Mouse (Mus musculus) adrenal gland, postnatal 14 days (tissue): ENCODE results near the gene Spast. TPM values are rescaled to one million over a fixed set of nuclear protein-coding genes. Genes with fewer than 3 reads are reported as not detected.
"Not testable (repeated sequence)": the region's sequence is repeated elsewhere in the genome, so short reads cannot be mapped to it uniquely, and the experiment has no call there.

Experiments
- DNase-seq: peaks from one replicate; pipeline ENCODE4 v3.0.0; 2021; ENCODE audit warnings: mixed read lengths
- total RNA-seq: library from RNA; stranded (reverse); gene quantifications from 2 replicates; pipeline ENCODE4 v1.2.3, GENCODE M21; 2021

Gene Spast
- total RNA-seq, 1 experiment from 2014 or later, result 35.5 TPM

GRCm38 (mm10) chr17:74327195-74327594 lies 11.6 kb upstream of the Spast start:
- not testable (repeated sequence) for DNase-seq

GRCm38 (mm10) chr17:74328146-74328545 lies 10.6 kb upstream of the Spast start:
- DNase-seq, result peak; percentile 81

GRCm38 (mm10) chr17:74331049-74331676 lies 7.6 kb upstream of the Spast start:
- DNase-seq, result peak; percentile 25

DNA sequence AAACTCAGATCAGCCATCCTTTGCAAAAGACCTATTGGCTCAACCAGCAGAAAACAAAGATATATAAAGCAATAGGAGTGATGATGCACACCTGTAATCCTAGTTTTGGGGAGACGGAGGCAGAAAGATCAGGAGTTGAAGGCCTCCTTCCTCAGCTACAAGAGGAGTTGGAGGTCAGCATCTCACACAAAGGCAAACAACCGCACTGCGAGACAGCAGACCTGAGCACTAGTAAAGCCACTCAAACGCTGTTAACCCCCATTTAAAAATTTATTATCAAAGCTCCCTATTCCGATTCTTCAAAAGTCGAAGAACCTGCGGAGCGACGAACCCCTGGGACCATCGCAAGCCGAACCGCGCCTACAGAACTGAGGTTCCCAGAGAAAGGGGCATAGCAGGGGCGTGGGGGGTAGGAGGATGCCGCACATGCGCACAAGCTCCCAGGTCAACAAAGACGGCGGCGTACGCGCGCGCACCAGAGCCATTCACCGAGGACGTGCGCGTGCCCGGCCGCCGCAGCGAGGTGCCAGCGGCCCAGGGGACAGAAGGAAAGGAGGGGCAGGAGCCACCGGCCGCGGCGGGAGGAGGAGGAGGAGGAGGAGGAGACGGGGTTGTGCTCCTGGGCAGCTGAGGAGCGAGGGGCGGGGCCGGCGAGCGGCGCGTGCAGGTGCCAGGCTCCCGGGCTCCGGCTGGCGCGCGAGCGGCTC lies 409 bp upstream of the Spast start:
- DNase-seq, result peak; percentile 97

DNA sequence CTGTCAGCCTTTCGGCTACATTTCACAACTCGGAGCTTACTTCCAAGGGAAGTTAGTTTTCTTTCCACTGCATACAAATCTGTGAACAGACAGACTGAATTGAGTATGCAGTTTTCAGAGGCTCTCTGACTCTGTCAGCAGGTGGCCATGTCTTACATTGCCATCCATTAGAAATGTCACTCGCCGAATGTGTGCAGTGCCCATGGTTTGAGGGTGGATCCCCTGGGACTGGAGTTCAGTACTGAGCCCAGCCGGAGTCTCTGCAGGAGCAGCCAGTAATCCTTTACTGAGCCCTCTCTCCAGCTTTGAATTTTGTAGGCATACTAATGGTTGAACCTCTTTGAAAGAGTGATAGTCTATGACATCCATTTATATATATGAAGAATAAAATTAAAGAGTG lies 2.4 kb downstream of the Spast start:
- DNase-seq, result no peak

- DNase-seq, result no peak
Measured at GRCm38 (mm10) chr17:74363592-74363991, 24.8 kb downstream of the Spast start.

DNA sequence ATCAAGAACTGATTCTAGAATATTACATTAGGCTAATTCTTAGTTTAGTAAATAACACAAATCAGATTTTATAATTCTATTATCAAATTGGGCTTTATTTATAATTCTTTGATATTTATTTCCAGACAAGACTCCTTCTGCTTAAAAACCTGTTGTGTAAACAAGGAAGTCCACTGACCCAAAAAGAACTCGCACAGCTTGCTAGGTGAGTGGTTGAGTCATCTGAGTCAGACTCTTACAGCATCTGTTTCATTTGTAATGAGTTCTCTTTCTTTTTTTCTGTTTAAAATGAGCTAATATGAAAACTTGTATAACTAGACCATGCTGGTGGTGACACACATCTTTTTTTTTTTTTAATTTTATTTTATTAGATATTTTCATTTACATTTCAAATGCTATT lies 38.1 kb downstream of the Spast start:
- DNase-seq, result no peak

- no peak for DNase-seq
Measured at GRCm38 (mm10) chr17:74386657-74387056, 47.9 kb downstream of the Spast start.

- DNase-seq, result peak; percentile 12
Measured at GRCm38 (mm10) chr17:74389847-74390246, 51.1 kb downstream of the Spast start.

- no peak for DNase-seq
Measured at GRCm38 (mm10) chr17:74394381-74394780, 55.6 kb downstream of the Spast start.

GRCm38 (mm10) chr17:74394855-74395254 lies 56.1 kb downstream of the Spast start:
- DNase-seq, result peak; percentile 9

GRCm38 (mm10) chr17:74395383-74396065 lies 56.7 kb downstream of the Spast start, which contains the start of gene Slc30a6:
Gene Slc30a6, plus strand, starts transcription at chr17:74395608.
- DNase-seq, result peak; percentile 98

- DNase-seq, result no peak
Measured at GRCm38 (mm10) chr17:74396766-74397165, 58.0 kb downstream of the Spast start.

DNA sequence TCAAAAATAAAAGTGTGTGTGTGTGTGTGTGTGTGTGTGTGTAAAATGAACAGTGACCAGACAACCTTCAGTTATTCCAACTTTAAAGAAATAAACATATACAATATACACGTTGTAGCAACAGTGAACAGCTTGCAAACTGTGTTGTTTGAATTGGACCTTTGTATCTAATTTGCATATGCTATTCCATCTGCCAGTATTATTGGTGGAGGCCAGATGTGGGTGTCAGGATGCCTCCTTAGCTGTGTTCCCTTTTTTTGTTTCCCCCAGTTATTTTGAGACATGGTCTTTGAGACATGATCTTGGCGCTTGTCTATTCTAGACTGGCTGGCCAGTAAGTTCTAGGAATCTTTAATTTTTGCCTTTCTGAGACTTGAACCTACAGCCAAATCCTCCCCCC lies 58.4 kb downstream of the Spast start:
- no peak for DNase-seq

DNA sequence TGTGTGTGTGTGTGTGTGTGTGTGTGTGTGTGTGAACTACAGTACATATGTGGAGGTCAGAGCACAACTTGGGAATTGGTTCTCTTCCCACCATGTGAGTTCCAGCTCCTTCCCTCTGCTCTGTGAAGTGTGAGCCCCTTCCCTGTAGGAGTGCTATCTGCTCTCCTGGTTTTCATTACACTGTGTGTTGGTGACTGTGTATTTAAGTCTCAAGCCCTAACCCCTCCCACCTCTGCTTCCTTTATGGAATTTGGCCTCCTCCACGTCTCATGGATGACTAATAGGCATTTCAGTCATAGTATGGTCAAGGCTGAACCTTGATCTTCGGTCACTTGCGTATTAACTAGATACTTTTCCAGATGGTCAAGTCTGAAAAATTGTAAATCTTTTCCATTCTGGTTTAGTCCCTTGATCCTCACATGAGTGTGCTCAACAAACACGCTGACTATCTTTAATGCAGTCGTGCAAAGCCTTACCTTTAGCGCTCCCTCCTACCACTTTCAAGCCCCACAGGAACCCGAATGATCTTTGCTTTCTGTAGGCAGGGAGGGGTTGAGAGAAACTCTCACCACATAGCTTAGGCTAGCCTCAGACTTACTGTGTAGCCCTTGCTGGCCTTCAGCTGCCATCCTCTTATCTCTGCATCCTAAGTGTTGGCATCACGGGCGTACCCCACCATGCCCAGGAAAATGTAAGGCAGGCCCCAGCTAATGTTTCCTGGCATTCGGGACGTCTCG lies 63.9 kb downstream of the Spast start:
- peak; percentile 42 for DNase-seq

DNA sequence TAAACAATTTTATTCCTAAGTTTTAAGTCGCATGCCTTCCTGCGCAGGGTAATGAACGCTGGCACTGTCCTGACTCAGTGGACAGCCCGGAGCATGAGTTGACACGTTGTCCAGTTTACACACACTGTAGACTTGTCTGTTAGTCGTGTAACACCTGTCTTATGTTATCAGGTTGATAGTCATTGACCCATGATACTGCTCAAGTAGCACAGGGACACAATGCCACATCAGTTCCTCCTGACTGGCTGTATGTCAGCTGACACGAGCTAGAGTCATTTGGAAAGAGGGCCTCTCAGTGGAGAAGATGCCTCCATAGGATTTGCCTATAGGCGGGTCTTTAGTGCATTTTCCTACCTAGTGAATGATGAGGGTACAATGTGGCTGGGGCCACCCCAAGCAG lies 67.7 kb downstream of the Spast start:
- no peak for DNase-seq

- no peak for DNase-seq
Measured at GRCm38 (mm10) chr17:74409722-74410121, 70.9 kb downstream of the Spast start.

DNA sequence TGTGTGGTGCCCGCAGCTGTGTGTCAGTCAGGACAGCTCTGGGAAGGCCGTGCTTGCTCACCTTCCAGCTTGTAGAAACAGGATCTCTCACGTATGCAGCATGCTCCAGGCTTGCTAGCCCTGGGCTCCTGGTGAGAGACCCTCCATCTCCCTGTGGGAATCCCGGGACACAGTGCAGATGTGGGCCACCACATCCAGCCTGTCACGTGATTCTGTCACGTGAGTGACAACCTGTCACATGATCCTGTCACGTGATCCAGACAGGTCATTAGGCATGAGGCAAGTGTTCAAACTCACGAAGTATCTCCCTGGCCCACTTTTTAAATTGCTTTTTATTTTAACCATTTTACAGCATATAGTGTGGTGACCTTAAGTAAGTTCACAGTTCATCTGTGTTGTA lies 74.5 kb downstream of the Spast start:
- no peak for DNase-seq

- DNase-seq, result no peak
Measured at GRCm38 (mm10) chr17:74414671-74415070, 75.9 kb downstream of the Spast start.

DNA sequence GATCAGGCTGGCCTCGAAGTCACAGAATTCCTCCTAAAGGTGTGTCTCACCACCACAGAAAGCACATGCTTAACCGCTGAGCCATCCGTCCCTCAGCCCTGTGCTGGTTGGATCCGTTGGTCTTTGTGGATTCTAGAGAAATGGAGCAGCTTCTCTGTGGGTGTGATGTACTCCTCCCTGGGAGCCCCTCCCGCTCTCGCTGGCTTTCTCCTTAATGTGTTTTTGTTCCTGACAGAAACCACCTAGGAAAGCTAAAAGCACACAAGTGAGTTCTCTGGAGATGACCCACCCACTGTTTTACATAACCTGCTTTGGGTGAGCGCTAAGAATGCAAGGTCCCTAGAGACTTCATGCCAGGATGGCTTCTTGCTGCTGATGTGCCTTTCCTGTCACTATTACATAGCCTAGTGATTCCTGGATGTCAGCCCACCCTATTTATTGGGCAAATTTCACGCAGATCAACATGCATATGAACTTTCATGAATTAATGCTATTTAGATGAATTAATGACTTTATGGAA lies 78.1 kb downstream of the Spast start:
- DNase-seq, result no peak

- no peak for DNase-seq
Measured at GRCm38 (mm10) chr17:74418171-74418570, 79.4 kb downstream of the Spast start.

- DNase-seq, result no peak
Measured at GRCm38 (mm10) chr17:74420656-74421055, 81.9 kb downstream of the Spast start.
